Mouse (Mus musculus): ENCODE data around the gene Ecm1. TPM values are rescaled to one million over a fixed set of nuclear protein-coding genes. Genes with fewer than 3 reads are reported as not detected.
A peak's percentile ranks its signal among the peaks of the same experiment; 100 is the strongest.

The Ecm1 gene
- total and polyA plus RNA-seq, 2 experiments: 48.1 to 374 TPM

- Histone ChIP-seq H3K4me3 (ENCODE audit: insufficient read depth, low read depth, low read length) (peak overlapping the region; percentile 94), H3K27me3 (ENCODE audit: control insufficient read depth, insufficient read depth, low read length) (no peaks in the 10 kb centered on the region), H3K27ac (replicated peaks; ENCODE audit: insufficient read depth, low read depth, low read length) (no peak overlapping the region; the same call in 1 of the 2 replicates), H3K36me3 (ENCODE audit: control insufficient read depth, insufficient read depth, low read length) (peaks cover 14% of the 10 kb centered on the region), H3K4me1 (ENCODE audit: control insufficient read depth, insufficient read depth, low read length) (no peaks in the 10 kb centered on the region), H3K9ac (ENCODE audit: low read depth, low read length) (peak overlapping the region; percentile 88), H3K79me2 (ENCODE audit: control insufficient read depth, insufficient read depth, low read length) (no peaks in the 10 kb centered on the region)
- whole genome bisulfite sequencing: under 1% methylated on average over 30 of the region's 30 CpGs
- TF ChIP-seq POLR2A (IDR thresholded peaks at IDR 0.05; ENCODE audit: extremely low read depth, insufficient read depth, low read length): no peak
- TF ChIP-seq CTCF (IDR thresholded peaks at IDR 0.05; ENCODE audit: low read depth, low read length): no peak
- peak; percentile 88 for DNase-seq (ENCODE audit: extremely low read depth, low read depth, low spot score)
Observed at GRCm38 (mm10) chr3:95754345-95755206, 15.2 kb upstream of the Ecm1 start.

- 96% methylated on average over 3 of the region's 3 CpGs for WGBS
- TF ChIP-seq CTCF (IDR thresholded peaks at IDR 0.05; ENCODE audit: low read depth, low read length): no peak
- TF ChIP-seq POLR2A (IDR thresholded peaks at IDR 0.05; ENCODE audit: extremely low read depth, insufficient read depth, low read length): no peak
- H3K36me3 ChIP-seq (ENCODE audit: control insufficient read depth, insufficient read depth, low read length): peaks cover 30% of the 10 kb centered on the region
Observed at GRCm38 (mm10) chr3:95752935-95753334, 13.6 kb upstream of the Ecm1 start.

GRCm38 (mm10) chr3:95740406-95740805, 1.0 kb upstream of the Ecm1 start:
- WGBS: 69% methylated on average over 8 of the region's 8 CpGs

More at GRCm38 (mm10) chr3:95752935-95753334, 13.6 kb upstream of the Ecm1 start:
- Histone ChIP-seq H3K4me1 (ENCODE audit: control insufficient read depth, insufficient read depth, low read length) (no peaks in the 10 kb centered on the region), H3K27ac (replicated peaks; ENCODE audit: insufficient read depth, low read depth, low read length) (no peak overlapping the region), H3K79me2 (ENCODE audit: control insufficient read depth, insufficient read depth, low read length) (no peaks in the 10 kb centered on the region), H3K4me3 (ENCODE audit: insufficient read depth, low read depth, low read length) (no peak overlapping the region), H3K27me3 (ENCODE audit: control insufficient read depth, insufficient read depth, low read length) (no peaks in the 10 kb centered on the region), H3K9ac (ENCODE audit: low read depth, low read length) (no peak overlapping the region)
- no peak for DNase-seq (ENCODE audit: extremely low read depth, low read depth, low spot score)

GRCm38 (mm10) chr3:95735071-95735670, 4.2 kb downstream of the Ecm1 start:
- whole genome bisulfite sequencing: 86% methylated on average over 12 of the region's 12 CpGs
- TF ChIP-seq CTCF (IDR thresholded peaks at IDR 0.05; ENCODE audit: low read depth, low read length): no peak
- TF ChIP-seq POLR2A (IDR thresholded peaks at IDR 0.05; ENCODE audit: extremely low read depth, insufficient read depth, low read length): no peak
- peaks cover 6% of the 10 kb centered on the region; the same call in 1 of the 2 replicates for H3K4me1 ChIP-seq (ENCODE audit: control insufficient read depth, insufficient read depth, low read length)
- no peaks in the 10 kb centered on the region for H3K27me3 ChIP-seq (ENCODE audit: control insufficient read depth, insufficient read depth, low read length)
- no peaks in the 10 kb centered on the region for H3K79me2 ChIP-seq (ENCODE audit: control insufficient read depth, insufficient read depth, low read length)
- no peak overlapping the region for H3K27ac ChIP-seq (replicated peaks; ENCODE audit: insufficient read depth, low read depth, low read length)
- H3K36me3 ChIP-seq (ENCODE audit: control insufficient read depth, insufficient read depth, low read length): no peaks in the 10 kb centered on the region
- DNase-seq (ENCODE audit: extremely low read depth, low read depth, low spot score): no peak
- H3K9ac ChIP-seq (ENCODE audit: low read depth, low read length): no peak overlapping the region
- H3K4me3 ChIP-seq (ENCODE audit: insufficient read depth, low read depth, low read length): no peak overlapping the region

More at GRCm38 (mm10) chr3:95740406-95740805, 1.0 kb upstream of the Ecm1 start:
- no peak for TF ChIP-seq CTCF (IDR thresholded peaks at IDR 0.05; ENCODE audit: low read depth, low read length)
- TF ChIP-seq POLR2A (IDR thresholded peaks at IDR 0.05; ENCODE audit: extremely low read depth, insufficient read depth, low read length): no peak
- H3K27ac ChIP-seq (replicated peaks; ENCODE audit: insufficient read depth, low read depth, low read length): peak overlapping the region; percentile 50
- no peaks in the 10 kb centered on the region for H3K79me2 ChIP-seq (ENCODE audit: control insufficient read depth, insufficient read depth, low read length)
- peaks cover 13% of the 10 kb centered on the region; the same call in 1 of the 2 replicates for H3K36me3 ChIP-seq (ENCODE audit: control insufficient read depth, insufficient read depth, low read length)
- H3K4me3 ChIP-seq (ENCODE audit: insufficient read depth, low read depth, low read length): no peak overlapping the region
- H3K9ac ChIP-seq (ENCODE audit: low read depth, low read length): no peak overlapping the region
- peaks cover 3% of the 10 kb centered on the region; the same call in 1 of the 2 replicates for H3K4me1 ChIP-seq (ENCODE audit: control insufficient read depth, insufficient read depth, low read length)
- DNase-seq (ENCODE audit: extremely low read depth, low read depth, low spot score): peak; percentile 39
- H3K27me3 ChIP-seq (ENCODE audit: control insufficient read depth, insufficient read depth, low read length): no peaks in the 10 kb centered on the region

GRCm38 (mm10) chr3:95734092-95734702, 5.2 kb downstream of the Ecm1 start:
- Histone ChIP-seq H3K79me2 (ENCODE audit: control insufficient read depth, insufficient read depth, low read length) (no peaks in the 10 kb centered on the region), H3K4me3 (ENCODE audit: insufficient read depth, low read depth, low read length) (no peak overlapping the region), H3K27ac (replicated peaks; ENCODE audit: insufficient read depth, low read depth, low read length) (peak overlapping the region; percentile 24), H3K27me3 (ENCODE audit: control insufficient read depth, insufficient read depth, low read length) (no peaks in the 10 kb centered on the region), H3K9ac (ENCODE audit: low read depth, low read length) (no peak overlapping the region), H3K4me1 (ENCODE audit: control insufficient read depth, insufficient read depth, low read length) (peaks cover 6% of the 10 kb centered on the region; the same call in 1 of the 2 replicates), H3K36me3 (ENCODE audit: control insufficient read depth, insufficient read depth, low read length) (no peaks in the 10 kb centered on the region)
- TF ChIP-seq CTCF (IDR thresholded peaks at IDR 0.05; ENCODE audit: low read depth, low read length) (no peak), POLR2A (IDR thresholded peaks at IDR 0.05; ENCODE audit: extremely low read depth, insufficient read depth, low read length) (no peak)
- DNase-seq (ENCODE audit: extremely low read depth, low read depth, low spot score): no peak
- 84% methylated on average over 13 of the region's 13 CpGs for WGBS

All from liver, adult 2 months (tissue).